Mouse (Mus musculus): ENCODE measurements around the gene Sde2.

The Sde2 gene

GRCm38 (mm10) chr1:180850316-180851270, at the start of gene Sde2:
TSS of gene Sde2 (plus strand) at chr1:180851127.
- in situ Hi-C loops (cut with MboI; ENCODE audit: unreplicated experiment in 2 of 2), result loop anchor here in 1 of 2 experiments (5.0 kb wide), 1 partner anchor 78 kb away; no protein-coding TSS in a partner anchor

- in situ Hi-C loops (cut with MboI; ENCODE audit: unreplicated experiment in 2 of 2), result no loop called here
Observed at GRCm38 (mm10) chr1:180801466-180801994, 49.4 kb upstream of the Sde2 start.

- in situ Hi-C loops (cut with MboI; ENCODE audit: unreplicated experiment in 2 of 2), result no loop called here
Observed at GRCm38 (mm10) chr1:180803881-180804280, 47.0 kb upstream of the Sde2 start.

- in situ Hi-C loops (cut with MboI; ENCODE audit: unreplicated experiment in 2 of 2), result loop anchor here (5.0 kb wide), 2 partner anchors 37 to 48 kb away; no protein-coding TSS in a partner anchor
Observed at GRCm38 (mm10) chr1:180808831-180809230, 42.1 kb upstream of the Sde2 start.

- in situ Hi-C loops (cut with MboI; ENCODE audit: unreplicated experiment in 2 of 2), result no loop called here
Observed at GRCm38 (mm10) chr1:180810976-180811375, 40.0 kb upstream of the Sde2 start.

- in situ Hi-C loops (cut with MboI; ENCODE audit: unreplicated experiment in 2 of 2), result no loop called here
Observed at GRCm38 (mm10) chr1:180811596-180812462, 39.1 kb upstream of the Sde2 start.

GRCm38 (mm10) chr1:180812463-180813408, 38.2 kb upstream of the Sde2 start:
- in situ Hi-C loops (cut with MboI; ENCODE audit: unreplicated experiment in 2 of 2), result no loop called here

GRCm38 (mm10) chr1:180813409-180813884, 37.5 kb upstream of the Sde2 start:
- in situ Hi-C loops (cut with MboI; ENCODE audit: unreplicated experiment in 2 of 2), result no loop called here

- in situ Hi-C loops (cut with MboI; ENCODE audit: unreplicated experiment in 2 of 2), result no loop called here
Observed at GRCm38 (mm10) chr1:180813885-180814740, 36.8 kb upstream of the Sde2 start, which contains the start of gene H3f3a. TSS of gene H3f3a (minus strand) at chr1:180813943.

GRCm38 (mm10) chr1:180815371-180816024, 35.4 kb upstream of the Sde2 start:
- in situ Hi-C loops (cut with MboI; ENCODE audit: unreplicated experiment in 2 of 2), result no loop called here

- in situ Hi-C loops (cut with MboI; ENCODE audit: unreplicated experiment in 2 of 2), result no loop called here
Observed at GRCm38 (mm10) chr1:180818000-180818399, 32.9 kb upstream of the Sde2 start.

GRCm38 (mm10) chr1:180821101-180821500, 29.8 kb upstream of the Sde2 start:
- in situ Hi-C loops (cut with MboI; ENCODE audit: unreplicated experiment in 2 of 2), result no loop called here

GRCm38 (mm10) chr1:180822276-180822675, 28.7 kb upstream of the Sde2 start:
- in situ Hi-C loops (cut with MboI; ENCODE audit: unreplicated experiment in 2 of 2), result no loop called here

- in situ Hi-C loops (cut with MboI; ENCODE audit: unreplicated experiment in 2 of 2), result no loop called here
Observed at GRCm38 (mm10) chr1:180823716-180824115, 27.2 kb upstream of the Sde2 start.

GRCm38 (mm10) chr1:180824721-180825120, 26.2 kb upstream of the Sde2 start:
- in situ Hi-C loops (cut with MboI; ENCODE audit: unreplicated experiment in 2 of 2), result no loop called here

- in situ Hi-C loops (cut with MboI; ENCODE audit: unreplicated experiment in 2 of 2), result no loop called here
Observed at GRCm38 (mm10) chr1:180826634-180827033, 24.3 kb upstream of the Sde2 start.

- in situ Hi-C loops (cut with MboI; ENCODE audit: unreplicated experiment in 2 of 2), result no loop called here
Observed at GRCm38 (mm10) chr1:180829775-180830174, 21.2 kb upstream of the Sde2 start.

GRCm38 (mm10) chr1:180830175-180830574, 20.8 kb upstream of the Sde2 start:
- in situ Hi-C loops (cut with MboI; ENCODE audit: unreplicated experiment in 2 of 2), result no loop called here
